Mouse (Mus musculus) heart, embryonic 11.5 days (tissue): ENCODE measurements around the gene Hoxb3. TPM values are rescaled to one million over a fixed set of nuclear protein-coding genes. Genes with fewer than 3 reads are reported as not detected.
A peak's percentile ranks its signal among the peaks of the same experiment; 100 is the strongest.

ENCODE experiments used
- ATAC-seq: fragments of 200-750 bp; cut with Nextera tagmentation; replicated peaks from 2 replicates; pipeline ENCODE4 v1.8.0; 2017; ENCODE audit warnings: moderate library complexity; ENCODE audit not compliant: insufficient number of reproducible peaks, low FRiP score, low TSS enrichment
- H3K27ac ChIP-seq: fragments of 300-500 bp; sonication (generic); 2 replicates; pipeline ENCODE4 v1.5.1; 2014; ENCODE audit warnings: mild to moderate bottlenecking, low read depth, low read length
- H3K27me3 ChIP-seq: fragments of 300-500 bp; sonication (generic); 2 replicates; pipeline ENCODE4 v1.6.1; 2014; ENCODE audit warnings: mild to moderate bottlenecking, low read length, mixed read lengths; ENCODE audit not compliant: control insufficient read depth, insufficient read depth
- H3K36me3 ChIP-seq: fragments of 300-500 bp; sonication (generic); 2 replicates; pipeline ENCODE4 v1.6.1; 2014; ENCODE audit warnings: mild to moderate bottlenecking, low read length, moderate library complexity, mixed read lengths; ENCODE audit not compliant: control insufficient read depth, insufficient read depth
- H3K4me1 ChIP-seq: fragments of 300-500 bp; sonication (generic); 2 replicates; pipeline ENCODE4 v1.6.1; 2014; ENCODE audit warnings: low read length; ENCODE audit not compliant: control insufficient read depth, insufficient read depth
- H3K4me2 ChIP-seq: fragments of 300-500 bp; sonication (generic); 2 replicates; pipeline ENCODE4 v1.6.1; 2014; ENCODE audit warnings: mild to moderate bottlenecking, moderate library complexity
- H3K4me3 ChIP-seq: fragments of 300-500 bp; sonication (generic); 2 replicates; pipeline ENCODE4 v1.5.1; 2014; ENCODE audit warnings: low read depth, low read length
- H3K9ac ChIP-seq: fragments of 300-500 bp; sonication (generic); 2 replicates; pipeline ENCODE4 v1.6.1; 2014; ENCODE audit warnings: mild to moderate bottlenecking, low read depth, low read length, moderate library complexity
- H3K9me3 ChIP-seq: fragments of 300-500 bp; sonication (generic); replicated peaks from 2 replicates; pipeline ENCODE4 v1.6.1; 2016; ENCODE audit warnings: low read length; ENCODE audit not compliant: control insufficient read depth
- WGBS: fragments of 180-500 bp; shearing (Covaris S2); extraction: QIAGEN DNeasy Blood & Tissue Kit; methylation state at CpG from one replicate; pipeline ENCODE4 v1.1.7; 2014; ENCODE audit not compliant: insufficient replicate concordance; 5-methylcytosine and 5-hydroxymethylcytosine counted together
- polyA plus RNA-seq: library from polyadenylated mRNA; unstranded; fragments of >200 nt; fragmentation: Nextera tagmentation; extraction: Ambion mirVana; gene quantifications from 2 replicates; pipeline ENCODE4 v1.2.1, GENCODE M21; 2014

Gene Hoxb3
- polyA plus RNA-seq, 1 experiment from 2014 or later = 0.74 TPM

- Histone ChIP-seq H3K27ac (no peak overlapping the region), H3K36me3 (no peaks in the 10 kb centered on the region), H3K4me2 (no peak overlapping the region), H3K4me3 (no peak overlapping the region), H3K27me3 (peaks cover 100% of the 10 kb centered on the region), H3K9me3 (no peaks in the 10 kb centered on the region), H3K4me1 (peaks cover 12% of the 10 kb centered on the region), H3K9ac (no peak overlapping the region)
- ATAC-seq = no peak
- WGBS = 4% methylated on average over 11 of the region's 11 CpGs
Measured at GRCm38 (mm10) chr11:96297968-96298635, 25.0 kb upstream of the Hoxb3 start.

- H3K4me3 ChIP-seq = peak overlapping the region; percentile 32
- WGBS = under 1% methylated on average over 66 of the region's 66 CpGs
- no peaks in the 10 kb centered on the region for H3K36me3 ChIP-seq
- no peak overlapping the region for H3K27ac ChIP-seq
- 0 out of 2 replicates have a peak overlapping the region, but pooled peaks have one; percentile 5 for H3K9ac ChIP-seq
- H3K4me1 ChIP-seq = peaks cover 12% of the 10 kb centered on the region
- H3K27me3 ChIP-seq = peaks cover 100% of the 10 kb centered on the region
- H3K9me3 ChIP-seq = no peaks in the 10 kb centered on the region
- peak overlapping the region; percentile 54 for H3K4me2 ChIP-seq
- ATAC-seq = no peak
Measured at GRCm38 (mm10) chr11:96298895-96299667, 24.0 kb upstream of the Hoxb3 start.

DNA sequence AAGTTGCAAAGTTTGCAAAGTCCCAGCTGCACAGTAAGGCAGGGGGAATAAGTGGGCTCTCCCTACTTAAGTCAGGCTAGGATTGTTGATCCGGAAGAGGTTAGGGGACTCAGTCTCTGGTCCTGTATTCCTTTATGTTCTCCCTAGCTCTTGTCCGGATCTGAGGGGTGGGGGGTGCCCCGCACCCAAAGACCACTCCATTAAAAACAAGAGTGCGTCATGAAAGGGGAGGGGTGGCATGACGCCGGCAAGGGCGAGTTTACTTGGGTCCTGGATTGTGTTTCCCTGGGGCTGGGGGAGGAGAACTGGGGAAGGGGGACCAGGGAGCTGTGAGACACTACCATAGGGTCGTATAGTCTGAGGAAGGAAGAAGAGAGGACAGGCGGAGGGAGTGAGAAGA is 23.3 kb upstream of the Hoxb3 start:
- Histone ChIP-seq H3K4me3 (no peak overlapping the region), H3K4me1 (peaks cover 12% of the 10 kb centered on the region), H3K36me3 (no peaks in the 10 kb centered on the region), H3K9me3 (no peaks in the 10 kb centered on the region), H3K4me2 (peak overlapping the region; percentile 32; the same call in 1 of the 2 replicates), H3K9ac (no peak overlapping the region), H3K27me3 (peaks cover 100% of the 10 kb centered on the region), H3K27ac (no peak overlapping the region)
- WGBS = under 1% methylated on average over 9 of the region's 9 CpGs
- ATAC-seq = no peak

DNA sequence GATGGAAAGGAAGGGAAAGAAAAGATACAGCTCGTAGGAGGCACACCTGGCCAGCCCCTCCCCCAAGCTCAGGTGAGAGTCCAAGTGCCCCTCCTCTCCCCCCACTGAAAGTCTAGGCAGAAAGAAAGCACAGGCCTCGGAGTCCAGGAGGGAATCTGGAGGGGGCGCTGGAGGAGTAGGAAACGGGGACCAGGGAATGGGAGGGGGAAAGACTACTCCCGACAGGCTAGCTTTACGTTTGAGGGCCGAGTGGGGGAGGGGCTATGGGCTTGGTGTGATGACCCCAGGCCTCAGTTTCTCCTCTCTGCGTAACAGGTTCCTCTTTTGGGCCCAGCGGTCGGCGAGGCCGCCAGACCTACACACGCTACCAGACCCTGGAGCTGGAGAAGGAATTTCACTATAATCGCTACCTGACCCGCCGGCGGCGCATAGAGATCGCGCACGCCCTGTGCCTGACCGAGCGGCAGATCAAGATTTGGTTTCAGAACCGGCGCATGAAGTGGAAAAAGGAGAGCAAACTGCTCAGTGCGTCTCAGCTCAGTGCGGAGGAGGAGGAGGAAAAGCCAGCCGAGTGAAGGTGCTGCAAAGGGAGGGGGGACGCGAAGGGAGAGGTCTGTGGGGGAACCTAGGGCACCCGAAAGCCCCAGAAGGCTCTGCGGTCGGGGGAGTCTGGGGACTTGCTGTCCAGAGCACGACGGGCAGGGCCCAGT is 22.6 kb upstream of the Hoxb3 start:
- H3K36me3 ChIP-seq = no peaks in the 10 kb centered on the region
- H3K27ac ChIP-seq = no peak overlapping the region
- H3K27me3 ChIP-seq = peaks cover 100% of the 10 kb centered on the region
- peaks cover 9% of the 10 kb centered on the region for H3K4me1 ChIP-seq
- H3K9me3 ChIP-seq = no peaks in the 10 kb centered on the region
- H3K9ac ChIP-seq = no peak overlapping the region
- peak overlapping the region; percentile 26 for H3K4me3 ChIP-seq
- no peak for ATAC-seq
- peak overlapping the region; percentile 32 for H3K4me2 ChIP-seq
- WGBS = 2% methylated on average over 34 of the region's 35 CpGs

DNA sequence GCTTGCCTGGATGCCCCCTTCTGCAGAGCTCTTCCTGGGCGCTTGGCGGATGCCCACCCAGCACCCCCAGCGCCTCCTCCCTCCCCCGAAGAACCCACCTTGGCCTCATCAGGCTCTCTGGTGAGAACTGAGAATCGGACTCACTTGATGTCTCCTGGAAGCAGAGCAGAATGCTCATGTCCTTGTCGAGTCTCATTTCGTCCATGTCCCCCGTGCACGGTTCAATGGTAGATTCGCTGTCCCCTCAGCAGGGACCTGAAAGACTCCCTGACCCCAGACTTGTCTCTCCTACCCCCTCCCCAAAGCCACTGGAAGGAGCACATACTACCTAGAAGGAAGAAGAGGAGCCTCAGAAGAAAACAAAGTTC is 22.1 kb upstream of the Hoxb3 start:
- WGBS = 4% methylated on average over 7 of the region's 10 CpGs
- no peak overlapping the region for H3K27ac ChIP-seq
- peaks cover 9% of the 10 kb centered on the region; the same call in 1 of the 2 replicates for H3K4me1 ChIP-seq
- no peak for ATAC-seq
- H3K4me3 ChIP-seq = peak overlapping the region; percentile 26; the same call in 1 of the 2 replicates
- no peaks in the 10 kb centered on the region for H3K9me3 ChIP-seq
- H3K4me2 ChIP-seq = peak overlapping the region; percentile 32
- peaks cover 100% of the 10 kb centered on the region for H3K27me3 ChIP-seq
- no peaks in the 10 kb centered on the region for H3K36me3 ChIP-seq
- H3K9ac ChIP-seq = no peak overlapping the region

DNA sequence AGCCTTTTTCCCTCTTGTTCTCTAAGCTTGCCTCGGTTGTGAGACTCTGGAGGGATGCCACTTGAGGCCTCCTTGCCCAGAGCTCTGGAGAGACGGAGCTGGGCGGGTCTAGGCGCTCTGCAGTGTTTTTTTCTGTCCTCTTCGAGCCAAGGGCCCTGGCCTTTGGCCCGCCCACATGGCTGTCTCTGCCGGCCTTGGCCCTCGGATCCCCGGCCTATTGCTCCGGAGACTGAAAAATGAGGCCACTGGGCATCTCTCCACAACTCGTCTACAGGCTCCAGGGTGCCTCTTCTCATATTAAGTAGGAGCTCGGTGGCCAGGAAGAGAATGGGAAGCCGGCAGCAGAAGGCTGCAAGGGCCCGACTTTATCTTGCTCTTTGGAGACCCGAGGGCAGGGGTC is 21.3 kb upstream of the Hoxb3 start:
- ATAC-seq = no peak
- no peak overlapping the region for H3K4me3 ChIP-seq
- H3K4me1 ChIP-seq = peaks cover 9% of the 10 kb centered on the region; the same call in 1 of the 2 replicates
- H3K4me2 ChIP-seq = no peak overlapping the region; the same call in 1 of the 2 replicates
- H3K9me3 ChIP-seq = no peaks in the 10 kb centered on the region
- no peak overlapping the region for H3K9ac ChIP-seq
- 3% methylated on average over 15 of the region's 15 CpGs for WGBS
- no peaks in the 10 kb centered on the region for H3K36me3 ChIP-seq
- peaks cover 100% of the 10 kb centered on the region for H3K27me3 ChIP-seq
- H3K27ac ChIP-seq = no peak overlapping the region

DNA sequence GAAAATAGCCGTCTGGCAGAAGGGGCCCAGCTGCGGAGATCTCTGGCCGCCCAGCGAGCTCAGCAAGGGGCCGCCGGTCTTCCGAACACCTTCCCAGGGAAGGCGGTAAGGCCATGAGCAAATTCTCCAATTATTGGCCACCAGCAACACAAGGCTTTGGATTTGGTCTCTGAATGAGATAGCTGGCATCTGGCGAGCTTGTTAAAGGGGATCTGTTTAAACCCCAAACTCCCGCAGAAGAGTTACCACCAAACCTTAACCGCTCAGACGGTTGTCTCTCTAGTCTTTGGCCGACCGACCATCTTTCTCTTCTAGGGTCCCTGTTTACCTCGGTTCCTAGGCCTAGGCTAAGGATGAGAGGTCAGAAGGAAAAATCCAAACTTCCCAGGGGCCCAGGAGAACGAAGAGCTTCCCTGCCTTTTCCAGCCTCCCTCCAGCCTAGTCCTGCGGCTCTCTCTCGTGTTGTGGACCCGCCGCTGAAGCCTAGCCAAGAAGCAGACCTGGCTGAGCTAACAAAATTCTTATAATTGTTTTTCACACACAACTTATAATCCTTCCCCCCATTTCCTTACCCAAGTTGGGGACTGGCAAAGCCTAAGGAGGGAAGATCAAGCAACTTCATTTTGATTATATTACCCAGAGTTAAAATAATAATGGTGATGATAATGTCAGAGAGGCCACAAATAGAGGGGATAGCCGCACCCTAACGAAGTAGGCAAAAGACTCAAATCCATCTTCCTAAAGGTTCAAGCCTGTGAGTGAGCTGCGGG is 20.6 kb upstream of the Hoxb3 start:
- 7% methylated on average over 23 of the region's 23 CpGs for WGBS
- Histone ChIP-seq H3K4me1 (peaks cover 9% of the 10 kb centered on the region; the same call in 1 of the 2 replicates), H3K4me2 (no peak overlapping the region), H3K9me3 (no peaks in the 10 kb centered on the region), H3K36me3 (no peaks in the 10 kb centered on the region), H3K27me3 (peaks cover 100% of the 10 kb centered on the region), H3K27ac (no peak overlapping the region), H3K9ac (no peak overlapping the region), H3K4me3 (0 out of 2 replicates have a peak overlapping the region, but pooled peaks have one; percentile 11)
- ATAC-seq = no peak
